Mouse (Mus musculus) liver, embryonic 14.5 days (tissue): ENCODE results near the gene Ift80. TPM values are rescaled to one million over a fixed set of nuclear protein-coding genes. Genes with fewer than 3 reads are reported as not detected.

ENCODE experiments used
- ATAC-seq: fragments of 200-750 bp; cut with Nextera tagmentation; 2 replicates; pipeline ENCODE4 v1.8.0; 2017; ENCODE audit warnings: moderate number of reproducible peaks, mild to moderate bottlenecking, moderate library complexity; ENCODE audit not compliant: insufficient read depth
- DNase-seq, 3 experiments: peaks; one replicate each; pipeline ENCODE4 v3.0.0-alpha.2; 2012 to 2013; ENCODE audit warnings: low read depth in 3 of 3, low spot score in 3 of 3
- H3K27ac ChIP-seq: fragments of 300-500 bp; sonication (generic); 2 replicates; pipeline ENCODE4 v1.5.1; 2014; ENCODE audit warnings: moderate library complexity, mild to moderate bottlenecking, control low read depth, inconsistent platforms
- H3K27me3 ChIP-seq: fragments of 300-500 bp; sonication (generic); 2 replicates; pipeline ENCODE4 v1.6.1; 2014; ENCODE audit warnings: mild to moderate bottlenecking, low read length, moderate library complexity; ENCODE audit not compliant: control insufficient read depth, insufficient read depth
- H3K36me3 ChIP-seq: fragments of 300-500 bp; sonication (generic); replicated peaks from 2 replicates; pipeline ENCODE4 v1.6.1; 2014; ENCODE audit warnings: low read depth; ENCODE audit not compliant: control insufficient read depth, insufficient read depth
- H3K4me1 ChIP-seq, 2 experiments: fragments of 200-500 bp in 1 of 2; fragments of 300-500 bp in 1 of 2; sonication (generic) in 1 of 2; replicated peaks; 2 replicates each; pipeline ENCODE4 v1.6.1; 2012 to 2014; ENCODE audit warnings: antibody characterized with exemption in 1 of 2, inconsistent platforms in 1 of 2, low read length in 1 of 2; ENCODE audit not compliant: control insufficient read depth in 2 of 2, insufficient read depth in 2 of 2
- H3K4me2 ChIP-seq: fragments of 300-500 bp; sonication (generic); 2 replicates; pipeline ENCODE4 v1.6.1; 2014; ENCODE audit warnings: low read depth, mild to moderate bottlenecking, control low read depth, moderate library complexity
- H3K4me3 ChIP-seq, 2 experiments: fragments of 200-500 bp in 1 of 2; fragments of 300-500 bp in 1 of 2; sonication (generic) in 1 of 2; 2 replicates each; pipeline ENCODE4 v1.5.1; 2012 to 2014; ENCODE audit warnings: low read depth in 2 of 2, low read length in 2 of 2, mild to moderate bottlenecking in 2 of 2, control low read depth in 1 of 2, inconsistent platforms in 1 of 2, moderate library complexity in 1 of 2; ENCODE audit not compliant: insufficient read depth in 1 of 2
- H3K9ac ChIP-seq: fragments of 300-500 bp; sonication (generic); replicated peaks from 2 replicates; pipeline ENCODE4 v1.6.1; 2014; ENCODE audit warnings: mild to moderate bottlenecking, control low read depth, moderate library complexity
- H3K9me3 ChIP-seq: fragments of 300-500 bp; sonication (generic); 2 replicates; pipeline ENCODE4 v1.6.1; 2016; ENCODE audit warnings: low read length, mixed read lengths; ENCODE audit not compliant: control insufficient read depth
- CTCF ChIP-seq: IDR thresholded peaks from 2 replicates; pipeline ENCODE4 v1.5.1; 2016; ENCODE audit warnings: antibody characterized with exemption, low read depth, control low read depth
- EP300 ChIP-seq: IDR thresholded peaks from 2 replicates; pipeline ENCODE4 v1.6.1; 2016; ENCODE audit warnings: antibody characterized with exemption, low read depth
- WGBS: fragments of 180-500 bp; shearing (Covaris S2); extraction: QIAGEN DNeasy Blood & Tissue Kit; methylation state at CpG from one replicate; pipeline ENCODE4 v1.1.7; 2014; ENCODE audit not compliant: insufficient replicate concordance; 5-methylcytosine and 5-hydroxymethylcytosine counted together
- polyA plus RNA-seq, 2 experiments: library from polyadenylated mRNA; depleted of rRNA in 1 of 2; stranded (reverse) in 1 of 2; unstranded in 1 of 2; fragments of >200 nt; fragmentation: Nextera tagmentation in 1 of 2; extraction: Ambion mirVana in 1 of 2; gene quantifications; 2 replicates each; pipeline versions ENCODE4 v1.2.1 to v1.2.3; 2012 to 2014

The Ift80 gene
- polyA plus RNA-seq (2012; rRNA removed) (7.8 and 9.7 TPM in 2 replicates), polyA plus RNA-seq (2014; fragmentation: Nextera tagmentation; extraction: Ambion mirVana) (6.2 and 6.4 TPM in 2 replicates)

DNA sequence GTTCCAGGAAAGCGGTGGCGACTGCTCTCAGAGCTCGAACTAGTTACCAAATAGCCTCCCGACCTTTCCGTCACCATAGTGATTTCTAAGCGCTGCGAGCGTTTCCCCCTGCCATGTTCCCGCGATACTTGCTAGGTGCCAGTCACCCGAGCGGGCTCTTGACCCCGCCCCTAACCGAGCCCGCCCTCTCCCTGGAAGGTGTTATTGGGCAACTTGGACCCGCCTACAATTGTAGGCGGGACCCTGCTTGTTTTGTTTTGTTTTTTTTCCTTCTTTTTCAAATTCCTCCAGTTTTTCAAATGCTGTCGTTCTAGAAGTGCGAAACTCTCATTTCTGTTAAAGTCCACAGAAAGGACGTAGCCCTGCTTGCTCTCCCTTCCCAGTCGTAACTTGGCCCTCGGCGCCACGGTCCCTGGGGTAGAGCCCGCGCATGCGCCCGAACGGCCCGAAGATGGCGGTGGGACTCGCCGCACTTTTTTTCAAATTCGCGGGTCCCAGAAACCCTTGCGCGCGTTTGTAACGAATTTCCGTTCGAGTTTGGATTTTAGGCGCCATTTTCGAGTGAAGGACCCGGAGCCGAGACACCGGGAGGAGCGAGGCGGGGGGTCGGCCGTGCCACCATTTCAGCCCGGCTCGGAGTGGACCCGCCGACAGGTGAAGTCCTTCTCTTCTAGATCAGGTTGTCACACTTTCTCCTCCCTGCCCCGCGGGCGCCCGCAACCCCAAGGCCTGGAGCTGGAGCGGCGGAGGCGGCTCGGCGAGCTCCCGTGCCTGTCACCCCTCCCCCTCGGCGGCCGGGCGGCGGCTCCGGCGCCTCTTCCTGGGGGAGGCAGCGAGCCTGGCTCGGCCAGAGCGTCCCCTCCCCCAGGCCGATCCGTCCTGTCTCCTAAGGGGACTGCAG, at the start of gene Ift80, which contains the start of gene Smc4:
Ift80 (minus strand) TSS at position 134 of the 901 bp plus-strand sequence.
Smc4 (plus strand) TSS at position 302 of the 901 bp plus-strand sequence.
- under 1% methylated on average over 73 of the region's 76 CpGs for WGBS

DNA sequence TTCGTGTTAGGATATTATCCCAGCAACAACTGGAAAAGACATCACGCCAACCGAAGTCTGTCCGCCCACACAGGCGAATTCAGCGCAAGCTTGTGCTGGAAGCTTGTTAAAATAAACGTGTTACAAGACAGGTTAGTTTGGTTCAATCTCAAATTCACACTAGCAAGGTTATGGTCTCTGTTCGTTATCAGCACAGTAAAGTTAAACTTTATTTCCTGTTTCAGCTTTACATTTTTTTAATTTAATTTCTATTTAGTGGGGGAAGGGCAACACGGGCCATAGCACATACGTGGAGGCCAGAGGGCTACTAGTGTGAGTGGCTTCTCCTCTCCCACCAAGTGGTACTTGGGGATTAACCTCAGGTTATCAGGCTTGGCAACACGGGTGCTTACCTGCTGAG, 47.5 kb upstream of the Ift80 start:
- Histone ChIP-seq H3K4me2 (no peak overlapping the region), H3K4me1 (peaks cover 42 to 45% of the 10 kb centered on the region in 2 experiments), H3K27me3 (no peaks in the 10 kb centered on the region), H3K36me3 (no peaks in the 10 kb centered on the region), H3K4me3 (no peak overlapping the region), H3K9ac (no peak overlapping the region), H3K9me3 (no peaks in the 10 kb centered on the region), H3K27ac (no peak overlapping the region)
- 79% methylated on average over 11 of the region's 11 CpGs for WGBS
- DNase-seq (no peak), ATAC-seq (no peak)
- TF ChIP-seq EP300 (no peak), CTCF (no peak)

More for the DNA sequence above, at the start of gene Ift80, which contains the start of gene Smc4:
- peak within 1 kb of the TSS; percentile 95 for H3K27ac ChIP-seq
- no peak for TF ChIP-seq CTCF
- TF ChIP-seq EP300, result peak; percentile 38; the same call in 1 of the 2 replicates
- peak; percentile 97 to 98 (median 97) for DNase-seq
- H3K9me3 ChIP-seq, result peaks cover 3% of the 10 kb centered on the region; the same call in 1 of the 2 replicates
- H3K4me2 ChIP-seq, result peak within 1 kb of the TSS; percentile 83
- no peaks in the 10 kb centered on the region for H3K27me3 ChIP-seq
- peak within 1 kb of the TSS; percentile 97 to 99 for H3K4me3 ChIP-seq
- peak within 1 kb of the TSS; percentile 100 for H3K9ac ChIP-seq
- ATAC-seq, result peak; percentile 89
- peaks cover 19% of the 10 kb centered on the region for H3K36me3 ChIP-seq
- H3K4me1 ChIP-seq, result peaks cover 3 to 6% of the 10 kb centered on the region in 2 experiments; a peak in 3 of 4 replicates

DNA sequence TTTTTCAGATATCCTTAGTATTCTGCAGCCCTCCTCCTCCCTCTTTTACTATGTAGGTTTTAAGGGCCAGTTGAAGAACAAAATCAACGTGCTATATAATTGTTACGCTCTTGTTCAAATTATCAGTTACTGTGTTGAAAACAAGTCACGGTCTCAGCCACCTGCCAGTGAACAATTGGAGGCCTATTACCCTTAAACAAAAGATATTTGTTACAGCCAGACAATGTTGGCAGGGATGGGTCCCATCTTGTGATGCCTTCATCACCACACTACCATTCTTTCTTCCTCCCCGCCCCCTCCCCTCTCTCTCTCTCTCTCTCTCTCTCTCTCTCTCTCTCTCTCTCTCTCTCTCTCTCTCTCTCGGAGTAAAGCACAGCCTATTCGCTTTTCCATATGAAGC, 44.6 kb upstream of the Ift80 start:
- WGBS, result 83% methylated on average over 6 of the region's 6 CpGs
- ATAC-seq (no peak), DNase-seq (no peak)
- H3K9ac ChIP-seq, result no peak overlapping the region
- H3K36me3 ChIP-seq, result no peaks in the 10 kb centered on the region
- no peak overlapping the region for H3K4me2 ChIP-seq
- no peaks in the 10 kb centered on the region for H3K9me3 ChIP-seq
- no peaks in the 10 kb centered on the region for H3K27me3 ChIP-seq
- no peak overlapping the region for H3K27ac ChIP-seq
- H3K4me3 ChIP-seq, result no peak overlapping the region
- TF ChIP-seq CTCF (no peak), EP300 (no peak)
- peaks cover 28 to 33% of the 10 kb centered on the region in 2 experiments for H3K4me1 ChIP-seq

DNA sequence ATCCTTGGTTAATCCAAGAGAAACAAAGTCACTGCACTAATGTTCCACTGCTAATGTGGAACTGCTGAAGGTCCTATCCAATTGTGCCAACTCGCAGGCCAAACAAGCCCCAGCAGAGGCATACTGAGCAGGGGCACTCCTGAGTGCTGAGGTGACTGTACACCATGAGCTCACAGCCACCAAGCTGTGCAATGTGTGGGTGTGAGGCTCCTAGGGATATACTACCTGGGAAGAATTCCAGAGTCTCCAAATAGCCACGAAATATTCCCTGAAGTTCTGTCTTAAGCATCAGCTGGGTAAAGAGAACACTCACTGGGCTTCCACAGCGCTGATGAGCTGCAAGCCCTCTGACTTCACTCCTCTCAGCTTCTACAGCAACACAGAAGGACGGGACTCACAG, 43.3 kb upstream of the Ift80 start:
- no peaks in the 10 kb centered on the region for H3K9me3 ChIP-seq
- 81% methylated on average over 4 of the region's 4 CpGs for WGBS

DNA sequence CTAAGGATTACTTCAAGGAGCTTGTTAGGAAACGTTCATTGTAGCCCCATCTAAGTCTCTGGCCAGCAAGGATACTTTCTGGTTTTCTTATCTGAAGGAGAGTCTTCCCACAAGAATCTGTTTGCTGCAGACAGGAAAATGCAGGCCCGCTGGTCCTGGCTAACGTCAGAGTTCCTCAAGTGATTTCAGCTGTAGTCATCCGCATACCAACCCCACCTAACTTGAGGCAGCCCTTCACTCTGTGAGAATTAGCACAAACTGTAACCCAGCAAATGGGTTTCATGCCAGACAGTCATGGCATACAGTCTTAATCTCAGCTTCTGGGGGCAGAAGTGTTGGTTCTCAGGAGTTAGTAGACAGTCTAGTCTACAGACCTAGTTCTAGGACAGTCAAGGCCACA, 42.1 kb upstream of the Ift80 start:
- no peaks in the 10 kb centered on the region for H3K9me3 ChIP-seq
- 9% methylated on average over 4 of the region's 4 CpGs for WGBS
- peak overlapping the region in 1 of 2 experiments; percentile 76; a peak in 1 of 4 replicates for H3K4me3 ChIP-seq
- peaks cover 19% of the 10 kb centered on the region for H3K36me3 ChIP-seq
- no peaks in the 10 kb centered on the region for H3K27me3 ChIP-seq
- TF ChIP-seq EP300, result peak; percentile 26; the same call in 1 of the 2 replicates
- no peak for TF ChIP-seq CTCF
- peak overlapping the region; percentile 94 for H3K9ac ChIP-seq
- H3K4me1 ChIP-seq, result peaks cover 18 to 20% of the 10 kb centered on the region in 2 experiments
- ATAC-seq, result no peak
- H3K27ac ChIP-seq, result peak overlapping the region; percentile 90
- peak overlapping the region; percentile 97 for H3K4me2 ChIP-seq
- DNase-seq, result no peak

More for the DNA sequence above, 43.3 kb upstream of the Ift80 start:
- H3K27ac ChIP-seq, result no peak overlapping the region
- ATAC-seq, result no peak
- no peaks in the 10 kb centered on the region for H3K27me3 ChIP-seq
- no peak overlapping the region for H3K9ac ChIP-seq
- H3K4me1 ChIP-seq, result peaks cover 18 to 20% of the 10 kb centered on the region in 2 experiments
- H3K4me2 ChIP-seq, result no peak overlapping the region
- DNase-seq, result no peak
- TF ChIP-seq EP300, result no peak
- no peak overlapping the region for H3K4me3 ChIP-seq
- H3K36me3 ChIP-seq, result peaks cover 12% of the 10 kb centered on the region
